Mouse (Mus musculus) left cerebral cortex, postnatal 14 days (tissue): ENCODE measurements around the gene Pros1. TPM values are rescaled to one million over a fixed set of nuclear protein-coding genes. Genes with fewer than 3 reads are reported as not detected.

Source experiments
- DNase-seq, 2 experiments: peaks; one replicate each; pipeline ENCODE4 v3.0.0; 2021 to 2022; ENCODE audit warnings: low spot score in 2 of 2, mixed read lengths in 1 of 2
- intact Hi-C: fragments of 180-260 bp; cut with DNase I; formaldehyde crosslinking; loops from one replicate; pipeline ENCODE4 v1.15.1; 2025
- long read RNA-seq, 2 experiments: library from polyadenylated mRNA; stranded (forward); transcript quantifications; one replicate each; pipeline ENCODE4 v2.0.0; 2021
- total RNA-seq, 2 experiments: library from RNA; stranded (reverse); gene quantifications; 2 replicates each; pipeline ENCODE4 v1.2.3; 2021

The Pros1 gene
- 10 to 100 TPM in 1 of 2 experiments, 1 to 10 TPM in 1; 9.6 to 10.3 TPM for total RNA-seq
- long read RNA-seq, experiment 1, transcript Pros1-201 (15 exons, 3,303 nt), result major isoform, 22 of 24 reads
- long read RNA-seq, experiment 1, partial matches to known transcripts, result 1 of 24 reads
- long read RNA-seq, experiment 1, other reads (novel, unspliced or antisense), result 1 of 24 reads
- long read RNA-seq, experiment 2, transcript Pros1-201 (15 exons, 3,303 nt), result major isoform, 25 of 25 reads
- long read RNA-seq, experiment 2, partial matches to known transcripts, result 0 of 25 reads
- long read RNA-seq, experiment 2, other reads (novel, unspliced or antisense), result 0 of 25 reads

- intact Hi-C loops, result no loop called here
Measured at GRCm38 (mm10) chr16:62854191-62855068, at the start of gene Pros1. Gene Pros1, plus strand, starts transcription at chr16:62854307.

GRCm38 (mm10) chr16:62804621-62805020 lies 49.5 kb upstream of the Pros1 start:
- DNase-seq, result no peak
- intact Hi-C loops, result no loop called here

More at GRCm38 (mm10) chr16:62854191-62855068, at the start of gene Pros1:
- peak in 1 of 2 experiments; percentile 26 for DNase-seq

- DNase-seq, result no peak
- intact Hi-C loops, result no loop called here
Measured at GRCm38 (mm10) chr16:62807249-62807979, 46.7 kb upstream of the Pros1 start.

- intact Hi-C loops, result no loop called here
- no peak for DNase-seq
Measured at GRCm38 (mm10) chr16:62810855-62811254, 43.3 kb upstream of the Pros1 start.

GRCm38 (mm10) chr16:62813790-62814189 lies 40.3 kb upstream of the Pros1 start:
- intact Hi-C loops, result no loop called here
- DNase-seq, result no peak

GRCm38 (mm10) chr16:62814491-62814890 lies 39.6 kb upstream of the Pros1 start, which contains the start of gene Stx19:
Gene Stx19, plus strand, starts transcription at chr16:62814676.
- DNase-seq, result no peak
- intact Hi-C loops, result no loop called here

GRCm38 (mm10) chr16:62822472-62822871 lies 31.6 kb upstream of the Pros1 start:
- intact Hi-C loops, result loop anchor here (5.0 kb wide), 1 partner anchor 35 kb away; the partner anchor contains the start of gene Nsun3

GRCm38 (mm10) chr16:62826156-62827001 lies 27.7 kb upstream of the Pros1 start:
- intact Hi-C loops, result no loop called here
- peak; percentile 36 to 38 for DNase-seq

More at GRCm38 (mm10) chr16:62822472-62822871, 31.6 kb upstream of the Pros1 start:
- DNase-seq, result no peak

- DNase-seq, result no peak
- intact Hi-C loops, result no loop called here
Measured at GRCm38 (mm10) chr16:62832027-62832426, 22.1 kb upstream of the Pros1 start.

- intact Hi-C loops, result no loop called here
- DNase-seq, result peak; percentile 26 to 36
Measured at GRCm38 (mm10) chr16:62832481-62832880, 21.6 kb upstream of the Pros1 start.

- DNase-seq, result no peak
- intact Hi-C loops, result no loop called here
Measured at GRCm38 (mm10) chr16:62834016-62834735, 19.9 kb upstream of the Pros1 start.

- intact Hi-C loops, result no loop called here
- no peak for DNase-seq
Measured at GRCm38 (mm10) chr16:62845341-62845740, 8.8 kb upstream of the Pros1 start.

GRCm38 (mm10) chr16:62846498-62847312 lies 7.4 kb upstream of the Pros1 start, which contains the start of gene Arl13b:
Gene Arl13b, minus strand, starts transcription at chr16:62847040.
- peak; percentile 93 to 97 for DNase-seq
- intact Hi-C loops, result no loop called here

- intact Hi-C loops, result no loop called here
- no peak for DNase-seq
Measured at GRCm38 (mm10) chr16:62852464-62853252, 1.4 kb upstream of the Pros1 start.

- no peak for DNase-seq
- intact Hi-C loops, result no loop called here
Measured at GRCm38 (mm10) chr16:62853611-62854126, 438 bp upstream of the Pros1 start.

- intact Hi-C loops, result no loop called here
- DNase-seq, result no peak
Measured at GRCm38 (mm10) chr16:62855385-62855784, 1.3 kb downstream of the Pros1 start.
